Mouse (Mus musculus): ENCODE results near the gene Cobl.

The Cobl gene

DNA sequence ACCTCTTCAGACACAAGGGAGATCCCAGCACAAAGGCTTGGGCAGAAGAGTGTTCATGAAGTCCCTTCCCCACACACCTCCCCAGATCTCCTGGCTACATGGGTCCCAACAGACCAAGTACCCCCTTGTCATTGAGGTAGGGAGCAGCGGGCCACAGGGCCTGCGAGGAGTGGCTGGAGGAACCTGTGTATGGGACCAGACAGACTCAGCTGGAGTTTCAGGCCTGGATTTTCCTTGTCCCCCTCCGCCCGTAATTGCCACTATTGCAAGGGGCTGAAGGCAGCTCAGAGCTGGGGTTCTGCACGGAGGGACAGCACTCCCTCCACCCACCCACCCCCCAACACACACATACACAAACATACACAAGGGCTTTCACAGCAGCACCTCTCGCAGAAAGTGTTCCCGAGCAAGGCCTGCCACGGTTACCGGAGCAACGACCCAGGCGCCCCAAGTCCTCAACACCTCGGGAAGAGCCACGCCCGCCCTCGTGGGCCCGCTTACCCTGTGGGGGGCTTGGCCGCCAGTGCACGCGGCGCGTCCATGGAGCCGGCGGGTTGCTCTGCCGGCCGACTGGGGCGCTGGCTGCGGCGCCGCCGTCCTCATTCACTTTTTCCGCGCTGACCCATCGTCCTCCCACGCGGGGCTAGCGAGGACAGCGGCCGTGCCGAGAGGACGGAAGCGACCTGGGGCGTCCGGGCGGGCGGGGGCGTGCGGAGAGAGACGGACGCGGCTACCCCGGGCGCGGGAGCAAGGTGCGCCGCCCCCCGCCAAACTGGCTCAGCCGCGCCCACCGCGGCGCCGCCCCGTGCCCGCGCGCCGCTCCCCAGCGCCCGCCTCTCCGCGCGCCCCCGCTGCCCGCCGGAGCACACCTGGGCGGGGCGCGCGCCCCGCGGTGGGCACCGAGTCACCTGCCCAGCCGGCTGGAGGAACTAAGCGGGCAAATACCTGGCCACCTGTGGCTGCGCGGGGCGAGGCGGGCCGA, at the start of gene Cobl:
Gene Cobl, minus strand, starts transcription at position 780 of the 982 bp plus-strand sequence.
- DNase-seq (ENCODE audit: low spot score): no peak

DNA sequence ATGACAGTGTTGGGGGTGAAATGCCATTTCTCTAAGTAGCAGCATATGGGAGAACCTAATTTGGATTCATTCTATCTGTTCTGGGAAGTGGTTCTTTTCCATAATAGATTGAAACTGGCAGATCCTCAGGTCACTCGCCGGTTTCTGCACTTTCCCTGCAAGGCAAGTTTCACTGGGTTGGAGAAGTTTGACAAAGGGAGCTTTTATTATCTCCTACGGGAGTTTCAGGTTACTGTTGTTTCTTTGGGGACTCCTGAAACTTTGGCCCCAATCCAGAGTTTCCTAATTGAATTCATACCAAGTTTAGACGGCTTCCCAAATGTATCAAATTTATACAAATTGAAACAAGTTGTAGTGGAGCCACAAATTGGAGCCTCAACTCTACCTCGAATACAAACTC, 49.0 kb upstream of the Cobl start:
- no peak for DNase-seq (ENCODE audit: low spot score)

DNA sequence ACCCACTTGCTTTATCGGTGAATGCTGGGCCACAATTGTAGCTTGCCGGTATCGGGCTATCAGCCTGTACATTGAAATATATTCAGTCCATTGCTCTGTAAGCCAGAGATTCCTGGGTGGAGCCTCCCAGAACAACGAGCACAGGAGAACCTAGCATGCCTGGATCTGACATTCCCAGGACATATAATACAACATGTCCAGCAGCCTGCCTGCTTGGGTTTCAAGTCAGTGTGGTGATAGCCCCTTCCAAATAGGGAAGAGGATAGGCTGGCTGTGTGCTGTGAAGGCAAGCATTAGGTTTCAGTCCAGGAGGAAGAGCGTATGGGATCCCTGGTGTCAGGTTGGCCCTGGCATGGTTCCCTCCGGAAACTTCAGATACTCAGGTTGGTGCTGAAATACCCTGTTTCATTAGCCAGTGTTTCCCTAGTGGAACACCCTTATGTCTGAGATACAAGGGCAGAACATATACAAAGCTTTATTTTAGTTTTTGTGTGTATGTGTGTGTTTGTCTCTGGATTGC, 41.7 kb upstream of the Cobl start:
- DNase-seq (ENCODE audit: low spot score): no peak

- no peak for DNase-seq (ENCODE audit: low spot score)
Observed at GRCm38 (mm10) chr11:12503756-12504155, 39.0 kb upstream of the Cobl start.

GRCm38 (mm10) chr11:12501721-12502120, 37.0 kb upstream of the Cobl start:
- DNase-seq (ENCODE audit: low spot score): no peak

GRCm38 (mm10) chr11:12493791-12494190, 29.0 kb upstream of the Cobl start:
- no peak for DNase-seq (ENCODE audit: low spot score)

DNA sequence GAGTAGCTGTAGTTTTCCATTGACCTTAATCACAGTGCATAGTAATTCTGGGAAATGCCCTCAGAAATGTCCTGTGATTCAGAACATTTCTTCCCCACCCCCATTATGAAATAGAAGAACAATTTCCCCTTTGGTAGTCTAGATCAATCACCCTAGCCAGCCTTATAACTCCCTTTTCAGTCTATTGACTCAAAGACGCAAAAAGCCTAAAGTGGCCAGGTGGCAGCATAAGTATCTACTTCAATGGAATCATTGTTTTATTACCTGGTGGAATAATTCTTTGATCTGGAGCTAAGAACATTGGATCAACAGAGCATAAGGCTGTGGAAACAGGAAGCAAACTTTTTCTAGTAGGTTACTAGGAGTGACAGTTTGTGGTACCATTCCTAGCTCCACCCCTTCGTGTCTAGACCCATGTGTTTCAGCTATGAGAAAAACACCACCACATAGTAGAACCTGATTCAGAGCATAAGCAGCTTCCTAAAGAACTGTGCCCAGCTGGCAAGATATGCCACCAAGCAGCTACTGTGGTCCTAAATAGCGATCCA, 15.2 kb upstream of the Cobl start:
- no peak for DNase-seq (ENCODE audit: low spot score)

DNA sequence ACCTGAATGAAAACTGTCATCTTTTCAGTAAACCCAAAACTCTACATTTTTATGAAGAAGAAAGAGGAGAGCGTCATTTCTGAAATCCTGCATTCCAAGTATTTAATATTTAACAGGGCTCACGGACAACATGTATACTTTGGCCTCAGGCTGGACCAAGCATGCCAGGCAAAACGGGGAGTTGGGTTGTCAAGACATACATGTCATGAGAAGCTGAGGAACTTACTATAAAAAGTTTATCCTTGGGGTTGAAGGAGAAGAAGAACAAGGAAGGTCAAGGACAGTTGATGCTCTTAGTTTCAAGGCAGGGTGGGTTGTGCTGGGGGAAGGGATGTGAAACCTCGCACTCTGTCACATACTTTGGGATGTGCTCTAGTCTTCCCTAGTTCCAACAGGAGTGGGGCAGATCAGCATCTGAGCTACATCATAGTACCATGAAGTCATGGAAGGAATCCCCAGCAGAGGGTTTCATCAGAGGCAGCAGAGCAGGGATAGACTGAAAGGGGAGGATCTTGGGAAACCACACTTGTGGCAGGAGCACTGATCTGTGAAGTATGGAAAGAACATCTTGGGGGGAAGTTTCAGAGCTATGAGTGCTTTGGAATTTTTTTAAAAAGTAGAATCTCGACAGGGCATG, 9.7 kb upstream of the Cobl start:
- no peak for DNase-seq (ENCODE audit: low spot score)

GRCm38 (mm10) chr11:12473625-12474298, 9.0 kb upstream of the Cobl start:
- no peak for DNase-seq (ENCODE audit: low spot score)

DNA sequence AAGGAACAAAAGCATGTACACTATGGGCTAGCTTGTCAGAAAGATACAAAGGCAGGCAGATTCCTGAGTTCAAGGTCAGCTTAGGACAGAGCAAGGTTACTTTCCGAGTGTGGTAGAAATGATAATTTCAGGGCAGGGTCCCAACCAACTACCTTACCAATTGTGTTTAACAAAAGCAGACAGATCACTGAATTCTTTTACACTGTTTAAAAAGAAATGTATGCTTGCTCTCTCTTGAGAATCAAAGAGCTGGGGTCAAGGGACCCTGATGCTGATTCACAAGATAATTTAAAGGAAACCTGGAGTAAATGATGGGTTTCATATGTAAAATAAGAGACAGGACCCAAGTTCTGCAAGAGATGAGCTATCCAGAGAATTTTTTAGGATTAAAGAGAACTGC, 4.9 kb upstream of the Cobl start:
- DNase-seq (ENCODE audit: low spot score): no peak

GRCm38 (mm10) chr11:12468661-12469060, 3.9 kb upstream of the Cobl start:
- no peak for DNase-seq (ENCODE audit: low spot score)

- no peak for DNase-seq (ENCODE audit: low spot score)
Observed at GRCm38 (mm10) chr11:12467836-12468235, 3.1 kb upstream of the Cobl start.

GRCm38 (mm10) chr11:12467217-12467616, 2.5 kb upstream of the Cobl start:
- DNase-seq (ENCODE audit: low spot score): no peak

- DNase-seq (ENCODE audit: low spot score): no peak
Observed at GRCm38 (mm10) chr11:12466606-12467005, 1.8 kb upstream of the Cobl start.

DNA sequence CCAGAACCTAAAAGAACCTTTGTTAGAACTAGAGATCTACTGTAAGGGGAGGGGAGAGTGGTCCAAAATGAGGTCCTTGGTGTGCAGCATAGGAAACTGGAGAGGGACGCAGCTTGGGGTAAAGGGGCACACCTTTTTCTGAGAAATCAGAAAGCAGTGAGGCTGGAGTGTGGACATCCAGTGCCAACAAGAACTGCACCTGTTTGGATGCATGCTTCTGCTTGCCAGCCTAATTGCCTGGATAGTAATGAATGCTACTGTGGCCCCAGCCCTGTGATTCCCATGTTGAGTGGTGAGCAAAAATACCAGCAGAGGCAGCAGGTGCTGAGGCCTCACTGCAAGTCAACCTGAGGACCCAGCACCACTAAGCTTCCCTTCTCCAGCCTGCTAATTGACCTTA, 469 bp upstream of the Cobl start:
- no peak for DNase-seq (ENCODE audit: low spot score)

DNA sequence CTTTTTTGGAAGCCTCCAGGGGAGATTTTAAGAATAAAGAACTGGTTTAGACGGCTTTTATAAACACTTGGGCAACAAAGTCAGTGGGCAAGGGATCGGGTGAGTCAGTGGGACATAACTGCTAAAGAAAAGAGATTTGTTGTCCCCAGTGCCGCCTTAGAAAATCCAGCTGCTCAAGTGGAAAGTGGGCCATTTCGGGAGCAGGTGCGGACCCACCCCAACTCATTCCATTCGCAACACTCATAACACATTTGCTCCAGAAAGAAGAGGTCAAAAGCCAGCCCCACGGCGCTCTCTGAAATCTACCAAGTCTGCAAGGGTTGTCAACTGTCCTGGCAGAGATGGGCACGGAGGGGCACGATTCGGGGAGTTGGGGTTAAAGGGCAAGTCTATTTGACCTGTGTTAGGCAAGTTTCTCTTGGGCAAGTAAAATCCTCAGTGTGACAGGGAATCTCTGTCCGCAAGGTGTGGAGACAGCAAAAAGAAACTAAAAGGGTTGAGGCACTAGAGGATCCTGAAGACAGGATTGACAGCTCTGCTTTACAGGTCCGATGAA, 1.1 kb downstream of the Cobl start:
- no peak for DNase-seq (ENCODE audit: low spot score)

DNA sequence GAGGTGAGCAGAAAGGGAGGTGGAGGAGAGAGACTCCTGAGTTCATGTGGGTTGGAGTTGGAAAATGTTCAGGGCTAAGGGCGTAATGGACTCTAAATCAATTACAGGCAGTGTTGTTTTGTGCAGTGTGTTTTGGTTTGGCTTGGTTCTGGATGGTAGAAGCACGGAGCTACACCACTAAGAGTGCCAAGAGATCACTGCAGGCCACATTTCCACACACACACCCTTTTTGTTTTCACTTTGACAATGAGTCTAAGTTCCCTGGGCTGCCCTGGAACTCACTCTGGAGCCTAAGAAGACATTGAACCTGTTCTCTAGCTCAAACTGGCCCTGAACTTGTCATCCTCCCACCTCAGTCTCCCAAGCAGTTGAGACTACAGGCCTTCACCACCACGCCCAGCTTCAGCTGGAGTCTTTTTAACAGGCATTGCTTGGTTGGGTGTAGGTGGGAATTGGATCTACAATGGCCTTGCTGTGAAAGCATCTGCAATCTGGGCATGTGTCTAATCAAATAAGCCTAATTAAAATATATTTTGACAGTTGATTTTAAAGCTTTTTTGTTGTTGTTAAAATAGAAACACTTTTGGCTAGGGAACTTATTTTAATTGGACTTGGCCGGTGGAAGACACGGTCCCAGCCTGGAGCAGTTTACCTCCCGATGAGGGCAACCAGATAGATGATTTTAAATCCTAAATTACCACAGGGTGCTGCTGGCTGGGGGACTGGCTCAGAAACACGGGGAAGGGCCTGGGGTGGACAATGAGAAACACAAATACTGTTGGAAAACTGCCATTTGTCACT, 4.8 kb downstream of the Cobl start:
- DNase-seq (ENCODE audit: low spot score): no peak

- DNase-seq (ENCODE audit: low spot score): no peak
Observed at GRCm38 (mm10) chr11:12458814-12459213, 5.9 kb downstream of the Cobl start.

GRCm38 (mm10) chr11:12458392-12458791, 6.4 kb downstream of the Cobl start:
- no peak for DNase-seq (ENCODE audit: low spot score)

DNA sequence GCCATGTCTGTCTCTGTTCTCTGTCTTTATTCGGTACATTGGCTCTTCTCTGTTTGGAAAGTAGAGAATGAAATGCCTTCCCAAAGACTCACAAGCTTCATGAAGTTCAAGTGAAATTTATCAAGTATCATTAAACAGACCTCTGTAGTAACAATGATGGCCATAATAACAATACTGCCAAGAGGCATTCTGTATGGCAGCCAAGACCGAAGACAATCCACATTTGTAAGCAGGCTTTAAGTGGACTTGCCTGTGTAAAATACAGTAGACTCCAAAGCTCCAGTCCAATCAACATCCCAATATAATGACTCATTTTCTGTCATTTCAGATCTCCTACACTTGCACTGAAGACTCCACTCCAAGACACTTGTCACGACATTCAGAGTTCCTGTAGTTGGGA, 16.7 kb downstream of the Cobl start:
- DNase-seq (ENCODE audit: low spot score): no peak

- no peak for DNase-seq (ENCODE audit: low spot score)
Observed at GRCm38 (mm10) chr11:12445222-12445621, 19.5 kb downstream of the Cobl start.
